Mouse (Mus musculus): ENCODE data around the gene Arid5a. TPM values are rescaled to one million over a fixed set of nuclear protein-coding genes. Genes with fewer than 3 reads are reported as not detected.
A peak's percentile ranks its signal among the peaks of the same experiment; 100 is the strongest.

Gene Arid5a
- total RNA-seq, 2 experiments from 2014 or later, result 15.5 to 16.4 TPM

DNA sequence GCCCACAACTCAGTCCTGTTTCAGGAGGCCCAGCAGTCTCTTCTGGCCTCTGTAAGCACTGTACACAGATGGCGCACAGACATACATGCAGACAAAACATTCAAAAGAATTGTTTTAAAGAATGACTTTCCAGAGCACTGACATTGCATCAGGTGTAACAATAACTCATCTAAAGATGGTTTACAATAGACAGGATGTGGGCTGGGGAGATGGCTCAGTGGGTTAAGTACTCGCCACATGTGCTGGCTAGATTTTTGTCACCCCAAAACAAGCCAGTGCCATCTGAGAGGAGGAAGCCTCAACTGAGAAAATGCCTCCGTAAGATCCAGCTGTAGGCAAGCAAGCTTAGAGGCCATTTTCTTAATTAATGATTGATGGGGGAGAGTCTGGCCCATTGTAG lies 13.1 kb upstream of the Arid5a start:
- no peak for DNase-seq

DNA sequence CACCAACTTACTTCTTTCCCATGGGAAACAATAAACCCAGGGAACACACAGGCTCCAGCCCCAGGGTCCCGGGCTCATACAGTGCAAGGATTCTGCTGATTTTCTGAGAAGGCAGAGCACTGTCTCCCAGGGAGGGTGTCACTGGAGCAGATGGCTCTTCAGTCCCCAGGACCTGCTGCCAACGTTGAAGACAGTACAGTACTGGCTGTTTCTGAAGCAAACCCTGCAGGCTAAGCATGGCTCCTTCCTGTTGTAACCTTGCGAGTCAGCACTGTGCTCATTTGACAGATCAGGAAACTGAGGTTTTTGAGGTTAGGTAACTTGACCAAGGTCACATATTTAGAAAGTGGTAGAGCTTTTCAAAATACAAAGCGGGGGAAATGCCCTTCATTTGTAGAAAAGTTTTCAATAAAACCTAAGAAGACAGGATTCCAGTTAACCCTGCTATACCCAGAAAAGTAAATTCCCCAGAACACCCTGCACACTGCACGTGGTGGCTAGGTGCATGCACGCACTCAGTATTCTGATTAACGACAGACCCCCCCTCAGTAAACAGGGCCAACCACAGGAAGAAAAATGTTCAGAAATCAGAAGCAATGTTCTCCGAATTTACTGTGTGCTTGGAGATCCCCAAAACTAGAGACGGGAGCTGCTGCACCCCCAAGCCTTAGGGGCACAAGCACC lies 10.9 kb upstream of the Arid5a start:
- DNase-seq, result no peak

DNA sequence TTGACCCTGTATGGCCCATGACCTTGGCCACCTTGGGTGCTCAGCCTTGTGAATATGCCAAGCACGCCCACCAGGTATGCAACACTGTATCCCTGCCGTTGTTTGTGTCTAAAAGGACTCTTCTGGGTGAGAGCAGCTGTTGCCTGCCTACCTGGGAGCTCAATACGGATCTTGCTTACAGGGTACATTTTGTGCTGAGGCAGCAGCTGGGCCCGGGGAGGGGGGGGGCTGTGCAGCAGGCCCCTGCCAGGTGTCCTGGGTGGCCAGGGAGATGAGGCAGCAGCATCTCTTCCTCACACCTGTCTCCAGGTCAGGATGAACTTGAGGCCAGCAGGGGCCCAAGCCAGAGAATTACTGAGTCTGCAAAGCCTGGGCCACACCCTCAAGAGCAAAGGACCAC lies 9.4 kb upstream of the Arid5a start:
- DNase-seq, result no peak

DNA sequence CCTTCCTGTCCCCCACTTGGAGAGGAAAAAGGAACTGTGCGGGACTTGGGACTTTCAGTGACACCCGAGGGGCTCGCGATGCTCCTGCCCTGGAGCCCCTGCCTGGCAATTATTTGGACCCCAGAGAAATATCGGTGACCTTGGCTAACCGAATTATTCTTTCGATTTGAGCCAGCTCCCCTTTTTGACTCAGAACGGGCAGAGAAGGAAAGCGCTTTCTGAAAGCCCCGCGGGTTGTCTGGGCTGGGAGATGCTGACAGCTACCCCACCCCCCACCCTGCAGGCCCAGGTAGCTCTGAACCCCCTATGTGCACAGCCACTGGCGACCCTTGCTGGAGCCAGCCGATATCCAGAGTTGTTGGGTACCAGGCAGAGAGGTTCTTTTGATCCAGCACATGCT lies 8.4 kb upstream of the Arid5a start:
- no peak for DNase-seq

DNA sequence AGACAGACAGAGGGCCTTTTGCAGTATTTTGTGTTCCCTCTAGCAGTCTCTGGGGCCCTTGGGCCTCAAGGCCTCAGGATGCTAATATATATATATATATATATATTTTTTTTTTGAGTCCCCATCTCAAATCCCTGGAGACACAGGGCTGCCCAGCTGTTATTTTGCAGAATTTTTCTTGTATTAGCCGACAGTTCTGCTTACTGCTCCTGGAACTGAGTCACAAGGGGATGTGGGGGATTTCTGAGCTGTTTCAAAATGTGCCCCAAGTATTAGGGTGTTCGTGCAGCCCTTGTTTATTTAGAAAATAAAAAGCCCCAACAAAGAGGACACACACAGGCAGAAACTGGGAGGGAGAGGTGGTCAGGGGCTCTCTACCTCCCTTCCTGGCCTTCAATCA lies 7.9 kb upstream of the Arid5a start:
- DNase-seq, result no peak

DNA sequence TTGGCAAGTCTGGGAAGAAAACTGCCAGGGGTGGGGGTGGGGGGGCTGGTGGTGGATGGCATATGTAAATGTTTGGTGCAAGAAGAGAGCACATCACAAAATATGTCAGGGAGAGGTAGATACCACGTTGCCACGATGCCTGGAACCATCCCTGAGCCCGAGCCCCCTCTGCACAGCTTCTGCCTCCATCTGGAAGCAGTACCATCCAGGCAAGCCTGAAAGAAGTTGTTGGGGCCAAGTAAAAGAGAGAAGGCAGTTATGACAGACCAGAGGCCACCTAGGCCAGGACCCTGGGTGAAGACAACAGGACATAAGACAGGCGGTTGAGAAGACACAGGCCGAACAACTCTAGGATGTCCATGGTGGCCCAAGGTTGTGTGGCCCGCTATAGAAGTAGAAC lies 7.0 kb upstream of the Arid5a start:
- no peak for DNase-seq

DNA sequence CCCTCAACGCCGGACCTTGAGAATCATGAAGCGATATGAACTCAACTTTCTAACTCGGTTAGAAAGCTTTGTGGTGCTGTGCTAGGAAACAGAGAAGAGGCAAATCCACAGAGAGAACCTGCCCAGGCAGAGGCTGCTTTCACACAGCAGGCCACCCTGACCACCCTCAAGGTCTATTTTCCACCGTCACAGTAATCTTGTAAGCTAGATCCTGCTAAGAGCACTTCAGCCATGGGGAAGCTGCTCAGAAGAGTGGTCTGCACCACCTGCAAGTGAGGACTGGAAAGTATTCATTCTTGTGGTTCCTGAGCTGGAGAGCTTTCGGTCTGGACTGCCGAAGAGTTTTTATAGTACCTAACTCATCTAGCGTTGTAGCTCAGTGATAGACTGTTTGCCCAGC lies 5.3 kb upstream of the Arid5a start:
- DNase-seq, result no peak

DNA sequence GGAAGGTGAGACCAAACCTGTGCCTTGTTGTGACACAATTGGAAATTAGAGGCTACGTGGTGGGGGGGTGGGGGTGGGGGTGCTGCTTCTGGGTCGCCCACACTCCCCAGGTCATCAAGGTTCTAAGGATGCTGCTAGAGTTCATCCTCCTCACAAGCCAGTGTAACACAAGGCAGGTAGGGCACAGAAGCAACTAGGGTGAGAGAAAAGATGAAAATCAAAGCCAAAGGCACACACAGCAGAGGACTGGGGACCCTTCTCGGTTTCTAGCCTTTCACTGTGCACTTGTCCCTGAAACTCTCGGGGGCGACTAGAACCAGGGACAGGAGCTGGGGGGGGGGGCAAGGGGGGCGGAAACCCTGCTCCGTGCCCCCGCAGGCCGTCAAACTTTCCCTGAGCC lies 4.6 kb upstream of the Arid5a start:
- no peak for DNase-seq

DNA sequence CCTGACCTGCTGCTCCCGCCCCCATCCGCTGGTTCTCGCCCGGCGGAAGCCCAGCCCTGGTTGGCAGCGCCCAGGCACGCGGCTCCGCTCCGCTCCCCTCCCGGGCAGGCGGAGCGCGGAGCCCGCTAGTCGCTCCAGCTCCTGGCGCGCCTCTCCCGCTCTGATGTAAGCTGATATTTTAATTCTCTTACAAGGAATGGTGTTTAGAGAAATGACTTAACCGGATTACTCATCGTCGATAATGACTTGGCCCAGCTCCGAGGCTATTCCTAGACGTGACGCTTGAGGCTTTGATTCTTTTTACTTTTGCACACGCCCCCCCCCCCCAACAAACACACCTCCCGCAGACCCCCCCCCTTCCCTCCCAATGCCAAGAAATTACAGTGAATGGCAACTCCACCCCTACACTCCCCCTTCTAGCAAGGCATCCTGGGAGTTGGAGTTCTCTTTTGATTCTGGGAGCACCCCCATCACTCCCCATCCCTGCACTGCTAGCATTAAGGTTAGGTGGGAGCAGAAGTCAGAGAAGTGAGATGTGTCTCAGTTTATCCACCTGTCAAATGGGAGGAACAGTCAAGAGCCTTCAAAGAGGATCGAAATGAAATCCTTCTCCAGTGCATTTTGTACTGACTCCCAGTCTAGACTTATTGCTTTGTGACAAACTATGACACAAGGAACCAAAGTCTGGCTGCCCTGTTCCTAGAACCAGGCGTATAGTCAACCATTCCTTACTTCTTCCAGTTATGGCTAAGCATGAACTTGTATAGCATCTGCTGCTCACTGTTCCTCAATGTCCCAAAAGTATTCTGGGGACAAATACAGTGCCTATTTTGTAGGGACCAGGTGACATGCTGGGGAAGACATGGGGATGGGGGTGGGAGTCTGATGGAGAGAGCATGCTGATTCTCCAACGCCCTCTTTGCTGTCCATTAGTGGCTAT lies 3.9 kb upstream of the Arid5a start:
- peak; percentile 81 for DNase-seq

DNA sequence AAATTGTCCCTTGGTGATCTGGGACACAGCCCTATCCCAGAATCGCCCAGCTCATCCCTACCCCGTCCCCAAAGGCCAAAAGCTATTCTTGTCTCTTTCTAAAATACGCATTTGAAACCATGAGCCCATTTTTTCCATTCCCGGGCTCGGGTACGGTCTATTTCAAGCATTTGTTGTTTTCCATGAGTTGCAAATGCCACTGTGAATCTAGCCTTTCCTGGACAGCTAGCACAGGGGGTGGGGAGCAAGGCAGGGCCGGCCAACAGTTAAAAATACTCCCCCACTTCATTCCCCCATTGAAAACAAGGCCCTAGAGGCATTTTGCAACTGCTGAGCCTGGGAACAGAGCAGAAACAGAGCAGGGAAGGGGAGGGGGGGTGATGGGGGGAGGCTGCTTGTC lies 2.8 kb upstream of the Arid5a start:
- no peak for DNase-seq

DNA sequence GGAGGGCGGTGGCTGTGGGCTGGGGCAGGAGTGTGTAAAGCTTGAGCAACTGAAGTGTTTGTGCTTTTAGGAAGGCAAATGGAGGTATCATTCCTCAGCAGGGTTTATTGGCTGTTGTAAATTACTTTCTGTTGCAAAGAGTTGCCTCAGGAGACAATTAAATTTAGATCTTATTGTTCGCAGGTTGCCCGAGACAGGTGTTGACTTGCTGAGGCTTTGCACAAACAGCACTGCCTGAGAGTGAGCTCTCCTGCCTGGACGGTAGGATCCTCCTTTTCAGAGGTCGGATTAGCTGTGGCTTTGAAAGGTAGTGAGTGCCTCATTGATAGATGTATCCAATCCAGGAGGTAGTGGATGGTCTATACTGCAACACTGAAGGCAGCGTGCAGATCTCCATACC lies 1.4 kb upstream of the Arid5a start:
- DNase-seq, result no peak

DNA sequence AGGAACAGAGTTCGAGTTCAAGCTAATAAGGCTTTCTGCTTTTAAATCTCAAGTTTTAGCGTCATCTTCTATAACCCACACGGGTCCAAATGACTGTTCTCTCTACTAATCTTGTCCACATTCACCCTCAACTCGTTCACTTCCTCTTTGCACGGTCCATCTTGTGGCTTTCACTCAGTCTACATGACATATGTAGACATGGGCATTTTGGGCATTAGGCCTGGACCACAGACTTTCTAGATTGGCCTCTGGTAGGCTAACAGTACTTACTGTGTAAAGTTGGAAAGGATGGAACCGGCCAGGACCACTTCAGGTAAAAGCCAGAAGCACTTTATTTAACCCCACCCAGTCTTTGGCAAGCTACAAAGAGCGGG lies 425 bp upstream of the Arid5a start:
- DNase-seq, result no peak

DNA sequence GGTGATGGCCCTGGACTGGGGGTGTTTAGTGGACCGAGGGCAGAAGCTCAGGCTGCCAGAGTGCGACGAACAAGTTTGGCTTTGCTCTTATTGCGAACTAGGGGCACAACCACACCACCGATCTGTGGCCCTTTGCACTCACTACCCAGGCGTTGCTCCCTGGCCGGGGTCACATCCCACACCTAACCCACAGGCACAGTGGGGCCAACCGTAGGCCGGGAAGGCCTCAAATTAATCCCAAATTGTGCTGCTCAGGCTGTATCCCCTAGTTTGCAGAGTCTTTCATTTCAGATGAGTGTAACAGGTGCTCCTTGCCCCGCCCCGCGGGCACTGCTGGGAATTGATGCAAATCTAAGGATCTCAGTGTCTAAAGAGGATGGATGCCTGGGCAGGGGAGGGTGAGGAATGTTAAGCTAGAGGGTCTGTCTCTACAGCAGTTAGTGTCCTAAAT lies 943 bp downstream of the Arid5a start:
- no peak for DNase-seq

DNA sequence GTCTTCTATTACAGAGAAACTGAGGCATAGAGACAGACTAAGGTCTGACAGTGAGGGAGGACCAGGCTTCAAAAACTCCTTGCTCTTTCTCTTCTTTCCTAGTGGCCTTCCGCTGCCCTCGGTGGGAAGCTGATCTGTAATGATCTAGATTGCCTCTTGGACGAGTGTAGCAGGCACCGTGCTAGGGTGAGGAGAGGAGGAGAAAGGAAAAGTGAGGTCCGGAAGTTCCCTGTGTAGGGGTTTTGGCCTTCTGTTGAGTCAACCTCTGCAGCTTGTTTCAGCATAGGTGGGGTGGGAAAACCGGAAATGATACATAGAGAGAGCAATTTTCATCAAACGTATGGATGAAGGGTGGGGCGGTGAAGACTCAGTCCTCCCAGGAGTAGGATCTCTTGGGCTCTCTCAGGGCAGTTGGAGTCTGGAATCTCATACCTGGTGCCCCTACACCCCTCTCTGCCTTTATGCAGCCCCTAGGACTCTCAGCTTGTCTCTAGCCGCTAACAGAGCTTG lies 1.5 kb downstream of the Arid5a start:
- no peak for DNase-seq

DNA sequence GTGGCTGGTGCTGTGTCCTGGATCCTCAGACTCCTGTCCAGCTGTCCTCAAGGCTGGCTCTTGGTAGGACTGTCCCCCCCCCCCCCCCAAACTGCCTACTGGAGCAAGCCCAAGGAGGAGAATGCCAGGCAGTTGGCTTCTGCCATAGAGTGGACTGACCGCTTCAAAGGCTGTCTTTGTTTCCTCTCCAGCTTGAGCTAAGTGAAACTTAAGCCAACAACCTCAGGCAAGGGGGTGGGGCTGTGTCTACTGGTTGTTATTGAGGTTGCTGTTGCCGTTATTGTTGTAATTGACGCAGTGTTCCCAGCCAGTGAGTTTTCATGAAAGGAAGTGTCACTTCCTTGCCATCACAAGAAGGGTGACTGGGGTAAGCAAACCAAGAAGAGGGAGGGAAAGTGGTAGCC lies 2.0 kb downstream of the Arid5a start:
- no peak for DNase-seq

DNA sequence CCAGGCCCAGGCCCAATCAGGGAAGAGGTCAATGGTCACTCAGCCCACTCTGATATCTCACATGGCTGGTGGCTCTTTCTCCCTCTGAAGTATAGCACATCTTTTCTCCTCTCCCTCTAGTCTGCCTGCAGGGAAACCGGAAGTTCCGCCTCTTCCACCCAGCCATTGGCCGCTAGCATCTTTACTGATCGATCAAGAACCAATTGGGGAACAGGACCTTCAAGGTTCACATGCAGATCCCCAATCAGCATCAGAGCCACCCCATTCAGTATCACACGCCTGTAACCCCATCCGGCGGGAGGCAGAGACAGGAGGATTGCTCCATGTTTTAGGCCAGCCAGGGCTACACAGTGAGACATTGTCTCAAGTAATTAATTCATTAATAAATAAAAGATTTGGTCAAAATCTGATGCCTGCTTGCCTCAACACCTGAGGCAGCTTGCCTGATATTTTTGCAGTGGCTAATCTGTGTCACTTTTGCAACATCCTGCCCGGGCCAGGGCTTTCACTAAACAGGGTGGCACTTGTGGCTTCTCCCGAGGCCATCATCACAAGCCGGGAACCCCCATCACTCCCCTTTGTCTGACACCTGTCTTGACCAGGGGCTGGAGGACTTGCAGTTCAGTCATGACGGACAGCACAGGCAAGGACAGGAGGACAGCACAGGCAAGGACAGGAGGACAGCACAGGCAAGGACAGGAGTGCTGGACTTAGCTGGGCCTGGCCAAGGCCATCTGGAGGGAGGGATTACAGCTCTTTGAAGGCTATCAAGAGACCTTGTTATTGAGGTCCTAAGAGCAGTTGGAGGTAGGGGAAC lies 7.6 kb downstream of the Arid5a start:
- DNase-seq, result no peak

DNA sequence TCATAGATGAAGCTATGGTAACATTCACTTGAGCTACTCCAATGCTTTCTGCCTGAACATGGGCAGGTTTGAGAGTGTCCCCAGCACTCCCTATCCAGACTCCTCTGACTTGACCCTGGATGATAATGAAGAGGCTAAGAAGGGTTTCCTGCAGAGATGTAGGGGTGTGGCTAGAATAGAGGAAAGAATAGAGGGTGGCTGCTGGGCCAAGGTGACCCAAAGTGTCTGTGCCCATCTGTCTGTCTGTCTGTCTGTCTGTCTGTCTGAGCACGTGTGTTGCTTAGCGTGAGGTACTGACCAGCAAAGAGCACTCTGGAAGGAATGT lies 8.2 kb downstream of the Arid5a start:
- DNase-seq, result no peak

DNA sequence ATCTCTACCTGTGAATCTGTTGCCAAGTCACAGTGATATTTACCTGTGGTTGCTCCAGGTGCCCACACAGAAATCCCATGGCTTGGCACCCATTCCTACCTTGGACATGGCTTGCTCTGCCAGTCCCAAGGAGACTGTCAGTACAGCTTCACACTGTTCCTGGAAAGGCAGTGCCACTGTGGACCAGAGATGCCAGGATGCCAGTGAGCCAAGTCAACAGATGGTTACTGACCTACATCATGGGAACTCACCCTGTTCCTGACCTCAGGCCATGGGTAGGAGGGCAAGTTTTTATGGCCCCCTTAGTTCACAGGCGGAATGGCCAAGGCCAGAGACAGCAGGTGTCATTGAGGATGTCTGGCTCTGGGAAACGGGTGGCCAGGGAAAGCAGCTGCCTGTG lies 13.6 kb downstream of the Arid5a start:
- DNase-seq, result no peak

DNA sequence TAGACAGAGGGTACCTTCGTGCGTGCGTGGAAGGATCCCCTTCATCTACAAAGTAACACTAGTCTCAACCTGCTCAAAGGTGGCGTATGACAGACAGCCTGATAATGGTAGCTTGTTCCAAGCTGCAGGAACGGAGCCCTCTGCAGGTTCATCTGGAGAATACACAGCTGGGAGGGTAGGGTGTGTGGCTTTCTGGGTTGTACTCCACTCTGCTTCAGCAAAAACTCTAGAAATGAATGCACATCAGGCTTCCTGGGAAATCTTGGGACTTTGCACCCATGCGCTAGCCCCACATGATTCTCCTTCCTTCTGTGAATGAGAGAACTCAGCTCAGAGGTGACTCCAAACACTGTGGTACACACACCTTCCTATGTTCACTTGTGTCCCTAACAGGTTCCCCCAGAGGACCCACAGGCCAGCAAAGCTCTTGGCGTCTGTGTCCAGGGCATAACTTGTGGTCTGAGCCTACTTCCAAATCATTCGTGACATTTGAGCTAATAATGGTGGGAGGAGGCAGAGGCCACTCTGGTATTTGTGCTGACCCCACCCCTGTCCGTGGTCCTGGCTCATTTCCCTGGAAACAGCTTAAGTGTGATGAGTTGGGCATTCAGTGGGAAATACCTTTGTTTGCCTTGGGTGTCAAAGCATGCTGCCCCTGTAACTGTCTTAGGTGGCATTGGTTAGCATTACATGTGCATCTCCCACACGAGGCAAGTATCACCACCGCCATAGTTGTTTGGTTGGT lies 14.5 kb downstream of the Arid5a start:
- no peak for DNase-seq

DNA sequence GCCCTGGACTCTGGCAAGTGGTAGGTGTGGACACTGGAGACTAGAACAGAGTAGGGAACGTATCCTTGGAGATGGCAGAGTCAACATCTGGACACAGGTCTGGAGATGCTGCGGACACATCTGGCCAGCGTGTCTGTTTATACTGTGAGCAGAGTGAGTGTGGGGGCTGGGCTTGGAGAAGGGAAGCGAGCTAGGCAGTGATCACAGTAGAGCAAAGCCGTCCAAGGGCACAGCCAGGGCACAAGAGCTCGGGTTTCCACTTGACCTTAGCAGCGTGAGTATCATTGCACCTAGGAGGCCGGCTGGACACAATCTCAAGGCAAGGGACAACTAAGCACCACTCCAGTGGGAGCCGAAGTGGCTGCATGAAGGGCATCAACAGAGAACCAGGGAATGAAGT lies 15.5 kb downstream of the Arid5a start:
- no peak for DNase-seq

DNA sequence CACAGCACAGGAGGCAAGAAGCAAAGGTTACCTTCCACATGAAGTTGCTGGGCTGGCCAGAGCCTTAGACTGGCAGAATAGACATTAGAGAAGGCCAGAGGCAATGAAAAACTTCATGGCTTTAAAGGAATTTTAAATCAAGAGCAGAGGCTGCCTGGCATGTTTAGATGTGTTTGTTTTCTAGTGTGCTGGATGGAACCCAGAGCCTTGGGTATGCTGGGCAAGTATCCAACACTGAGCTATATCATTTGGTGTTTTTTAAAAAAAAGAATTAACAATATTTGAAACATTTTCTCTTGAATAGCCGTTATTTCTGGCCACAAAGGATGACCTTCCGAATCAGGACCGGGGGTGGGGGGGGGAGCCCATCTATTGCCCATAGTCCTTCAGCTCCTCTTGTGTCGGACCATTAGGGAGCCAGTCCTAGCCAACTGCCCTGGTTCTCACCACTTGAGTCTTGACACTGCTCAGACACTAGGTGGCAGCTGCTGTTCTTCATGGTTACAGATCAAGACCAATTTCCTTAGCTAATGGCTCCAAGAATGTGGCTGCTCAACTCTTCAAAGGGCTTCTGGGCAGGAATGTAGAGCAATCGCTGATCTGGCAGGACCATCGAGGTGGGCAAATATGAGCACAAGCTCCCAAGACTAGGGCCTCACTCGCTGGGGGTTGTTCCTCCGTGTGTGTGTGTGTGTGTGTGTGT lies 16.4 kb downstream of the Arid5a start:
- no peak for DNase-seq

Measured in gastrocnemius, postnatal 10 days (tissue).